Mouse (Mus musculus) testis, adult 2 months (tissue): Measurements from ENCODE around the gene Gabpb2. TPM values are rescaled to one million over a fixed set of nuclear protein-coding genes. Genes with fewer than 3 reads are reported as not detected.

ENCODE experiments used
- H3K27ac ChIP-seq: fragments of 200-500 bp; 2 replicates; pipeline ENCODE4 v1.5.1; 2012; ENCODE audit warnings: low read depth, low read length; ENCODE audit not compliant: control insufficient read depth, insufficient read depth
- H3K27me3 ChIP-seq: fragments of 200-500 bp; 2 replicates; pipeline ENCODE4 v1.6.1; 2012; ENCODE audit warnings: mild to moderate bottlenecking, low read length, moderate library complexity; ENCODE audit not compliant: control insufficient read depth, insufficient read depth
- H3K36me3 ChIP-seq: fragments of 200-500 bp; 2 replicates; pipeline ENCODE4 v1.6.1; 2012; ENCODE audit warnings: mild to moderate bottlenecking, low read length; ENCODE audit not compliant: control insufficient read depth, insufficient read depth
- H3K4me1 ChIP-seq: fragments of 200-500 bp; 2 replicates; pipeline ENCODE4 v1.6.1; 2012; ENCODE audit warnings: low read length; ENCODE audit not compliant: control insufficient read depth, insufficient read depth
- H3K4me3 ChIP-seq: fragments of 200-500 bp; 2 replicates; pipeline ENCODE4 v1.5.1; 2012; ENCODE audit warnings: low read depth, mild to moderate bottlenecking, low read length, moderate library complexity, mixed read lengths; ENCODE audit not compliant: control insufficient read depth
- CTCF ChIP-seq: fragments of 200-500 bp; IDR thresholded peaks from 2 replicates; pipeline ENCODE4 v1.5.1; 2012; ENCODE audit warnings: low read depth, mild to moderate bottlenecking, inconsistent platforms, low read length, moderate library complexity; ENCODE audit not compliant: control insufficient read depth, insufficient read depth, insufficient replicate concordance
- POLR2A ChIP-seq: fragments of 200-500 bp; IDR thresholded peaks from 2 replicates; pipeline ENCODE4 v1.6.1; 2012; ENCODE audit warnings: low read depth, mild to moderate bottlenecking, inconsistent platforms, low read length, moderate library complexity; ENCODE audit not compliant: control insufficient read depth
- polyA plus RNA-seq: library from polyadenylated mRNA; depleted of rRNA; stranded (reverse); fragments of >200 nt; gene quantifications from 2 replicates; pipeline ENCODE4 v1.2.3, GENCODE M21; 2012

Gabpb2 gene
- polyA plus RNA-seq, 1 experiment, result 5.6 TPM

GRCm38 (mm10) chr3:95200132-95200531 is 17.6 kb downstream of the Gabpb2 start:
- Histone ChIP-seq H3K27me3 (no peaks in the 10 kb centered on the region), H3K4me1 (no peaks in the 10 kb centered on the region), H3K4me3 (no peak overlapping the region), H3K27ac (0 out of 2 replicates have a peak overlapping the region, but pooled peaks have one; percentile 34), H3K36me3 (peaks cover 4% of the 10 kb centered on the region)
- TF ChIP-seq POLR2A (no peak), CTCF (no peak)

- Histone ChIP-seq H3K27ac (no peak overlapping the region), H3K36me3 (peaks cover 4% of the 10 kb centered on the region), H3K4me3 (no peak overlapping the region), H3K27me3 (no peaks in the 10 kb centered on the region), H3K4me1 (no peaks in the 10 kb centered on the region)
- TF ChIP-seq CTCF (no peak), POLR2A (no peak)
These were observed 18.6 kb downstream of the Gabpb2 start for GRCm38 (mm10) chr3:95199101-95199500.

DNA sequence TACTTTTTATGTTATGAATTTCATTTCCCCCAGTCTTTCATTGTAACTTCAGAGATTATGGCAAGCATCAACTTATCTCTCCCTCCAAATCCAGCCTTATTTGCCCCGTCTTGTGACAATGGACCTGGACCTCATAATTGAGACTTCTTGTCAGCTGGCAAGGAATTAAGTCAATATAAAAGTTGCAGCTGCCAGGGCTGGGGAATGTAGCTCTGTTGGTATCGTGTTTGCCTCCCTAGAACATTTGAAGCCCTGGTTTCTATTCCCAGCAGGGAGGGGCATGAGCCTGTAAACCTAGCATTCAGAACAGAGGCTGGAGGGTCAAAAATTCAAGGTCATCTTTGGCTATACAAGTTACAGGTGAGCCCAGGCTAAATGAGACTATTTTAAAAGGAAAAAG is 21.9 kb downstream of the Gabpb2 start:
- Histone ChIP-seq H3K27me3 (no peaks in the 10 kb centered on the region), H3K36me3 (peaks cover 5% of the 10 kb centered on the region), H3K4me3 (no peak overlapping the region), H3K27ac (no peak overlapping the region), H3K4me1 (no peaks in the 10 kb centered on the region; the same call in 1 of the 2 replicates)
- TF ChIP-seq POLR2A (no peak), CTCF (no peak)

GRCm38 (mm10) chr3:95194721-95195135 is 23.0 kb downstream of the Gabpb2 start:
- TF ChIP-seq POLR2A (no peak), CTCF (no peak)
- Histone ChIP-seq H3K4me3 (no peak overlapping the region), H3K4me1 (no peaks in the 10 kb centered on the region; the same call in 1 of the 2 replicates), H3K36me3 (peaks cover 7% of the 10 kb centered on the region), H3K27ac (0 out of 2 replicates have a peak overlapping the region, but pooled peaks have one; percentile 11), H3K27me3 (no peaks in the 10 kb centered on the region)

GRCm38 (mm10) chr3:95186888-95187287 is 30.8 kb downstream of the Gabpb2 start:
- Histone ChIP-seq H3K36me3 (peaks cover 13% of the 10 kb centered on the region), H3K27ac (no peak overlapping the region), H3K4me1 (no peaks in the 10 kb centered on the region), H3K4me3 (no peak overlapping the region), H3K27me3 (no peaks in the 10 kb centered on the region)
- TF ChIP-seq POLR2A (no peak), CTCF (no peak)

DNA sequence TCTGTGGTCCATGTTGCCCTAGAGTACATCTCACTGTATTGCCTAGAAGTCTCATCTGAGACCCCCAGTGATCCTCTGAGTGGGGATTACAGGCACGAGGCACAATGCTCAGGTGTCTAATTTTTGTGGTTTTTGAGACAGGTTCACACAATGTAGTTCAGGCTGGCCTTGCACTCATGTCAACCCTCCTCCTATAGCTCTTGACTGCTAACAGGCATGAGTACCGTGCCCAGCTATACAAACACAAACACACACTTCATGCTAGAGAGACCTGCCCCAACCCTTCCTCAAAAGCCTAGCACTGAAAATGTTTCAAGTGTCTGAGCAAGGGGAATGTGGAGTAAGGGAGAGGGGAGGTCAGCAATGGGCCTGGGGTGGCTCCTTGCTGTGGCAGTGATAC is 31.6 kb downstream of the Gabpb2 start:
- Histone ChIP-seq H3K27me3 (no peaks in the 10 kb centered on the region), H3K36me3 (peaks cover 13% of the 10 kb centered on the region), H3K4me1 (no peaks in the 10 kb centered on the region; the same call in 1 of the 2 replicates), H3K4me3 (no peak overlapping the region), H3K27ac (no peak overlapping the region)
- TF ChIP-seq POLR2A (no peak), CTCF (no peak)

- TF ChIP-seq POLR2A, result no peak
- TF ChIP-seq CTCF, result no peak
- no peaks in the 10 kb centered on the region for H3K27me3 ChIP-seq
- H3K27ac ChIP-seq, result 0 out of 2 replicates have a peak overlapping the region, but pooled peaks have one; percentile 32
- H3K4me1 ChIP-seq, result no peaks in the 10 kb centered on the region; the same call in none of the 2 replicates
- no peak overlapping the region for H3K4me3 ChIP-seq
- peaks cover 13% of the 10 kb centered on the region for H3K36me3 ChIP-seq
These were observed 32.7 kb downstream of the Gabpb2 start for GRCm38 (mm10) chr3:95184796-95185577.
